Mouse (Mus musculus) heart, adult 8-10 months (tissue): Measurements from ENCODE around the gene Tsks. TPM values are rescaled to one million over a fixed set of nuclear protein-coding genes. Genes with fewer than 3 reads are reported as not detected.

Experiments
- total RNA-seq, 4 experiments: library from RNA; stranded (reverse); gene quantifications; 2 replicates each; pipeline ENCODE4 v1.2.4; 2022

The Tsks gene
- total RNA-seq, 4 experiments from 2014 or later: not detected

Other genes starting within 250 kb of the Tsks start
- gene Izumo2, start 234.5 kb upstream of the Tsks start, total RNA-seq: not detected
- gene Vrk3, start 194.8 kb upstream of the Tsks start, total RNA-seq: 10 to 100 TPM; 23.5 to 29.3 (median 27.3) TPM
- under 1 TPM in 2 of 4 experiments, not detected in 2; 0.06 to 0.09 TPM for gene Zfp473, start 192.2 kb upstream of the Tsks start, total RNA-seq
- gene Nup62, start 127.1 kb upstream of the Tsks start, total RNA-seq: 10 to 100 TPM; 18.7 to 32.3 (median 24.4) TPM
- 1 to 10 TPM in 2 of 4 experiments, under 1 TPM in 2; 0.35 to 1.2 (median 0.88) TPM for gene Il4i1, start 126.8 kb upstream of the Tsks start, total RNA-seq
- 10 to 100 TPM; 55.1 to 71.1 (median 64.7) TPM for gene Atf5, start 126.5 kb upstream of the Tsks start, total RNA-seq
- gene Akt1s1, start 94.2 kb upstream of the Tsks start, total RNA-seq: 10 to 100 TPM; 64.3 to 76.2 (median 70.5) TPM
- 10 to 100 TPM; 40.7 to 59.5 (median 51.5) TPM for gene Tbc1d17, start 94.1 kb upstream of the Tsks start, total RNA-seq
- 10 to 100 TPM; 17.8 to 20.6 (median 19.6) TPM for gene Pnkp, start 86.1 kb upstream of the Tsks start, total RNA-seq
- 100 to 1,000 TPM; 178 to 199 (median 189) TPM for gene Ptov1, start 73.4 kb upstream of the Tsks start, total RNA-seq
- 10 to 100 TPM; 79.8 to 88.1 (median 85.0) TPM for gene Med25, start 50.5 kb upstream of the Tsks start, total RNA-seq
- 10 to 100 TPM; 14.9 to 18.5 (median 17.4) TPM for gene Fuz, start 47.1 kb upstream of the Tsks start, total RNA-seq
- 10 to 100 TPM; 61.0 to 74.9 (median 67.2) TPM for gene Ap2a1, start 13.7 kb upstream of the Tsks start, total RNA-seq
- 1 to 10 TPM; 1.4 to 2.7 (median 1.8) TPM for gene Cpt1c, start 31.6 kb downstream of the Tsks start, total RNA-seq
- 100 to 1,000 TPM in 2 of 4 experiments, 10 to 100 TPM in 2; 88.3 to 107 (median 102) TPM for gene Prmt1, start 43.4 kb downstream of the Tsks start, total RNA-seq
- gene Irf3, start 54.4 kb downstream of the Tsks start, total RNA-seq: 10 to 100 TPM; 23.2 to 31.9 (median 27.0) TPM
- 10 to 100 TPM in 3 of 4 experiments, 1 to 10 TPM in 1; 8.6 to 13.5 (median 11.0) TPM for gene Bcl2l12, start 55.5 kb downstream of the Tsks start, total RNA-seq
- gene Scaf1, start 73.2 kb downstream of the Tsks start, total RNA-seq: 10 to 100 TPM; 46.8 to 56.2 (median 49.7) TPM
- 10 to 100 TPM; 40.2 to 49.8 (median 44.1) TPM for gene Rras, start 74.8 kb downstream of the Tsks start, total RNA-seq
- 10 to 100 TPM; 22.4 to 26.3 (median 24.9) TPM for gene Prr12, start 109.7 kb downstream of the Tsks start, total RNA-seq
- 10 to 100 TPM; 30.6 to 33.8 (median 32.7) TPM for gene Nosip, start 119.2 kb downstream of the Tsks start, total RNA-seq
- gene Prrg2, start 119.5 kb downstream of the Tsks start, total RNA-seq: 1 to 10 TPM; 5.6 to 7.8 (median 6.7) TPM
- gene Rcn3, start 149.0 kb downstream of the Tsks start, total RNA-seq: 10 to 100 TPM; 17.8 to 27.4 (median 21.4) TPM
- 10 to 100 TPM; 65.6 to 77.1 (median 67.5) TPM for gene Fcgrt, start 160.6 kb downstream of the Tsks start, total RNA-seq
- gene Rps11, start 181.2 kb downstream of the Tsks start, total RNA-seq: 100 to 1,000 TPM; 572 to 626 (median 604) TPM
- gene Rpl13a, start 185.6 kb downstream of the Tsks start, total RNA-seq: 100 to 1,000 TPM; 580 to 769 (median 686) TPM
- gene Gm45713, start 193.0 kb downstream of the Tsks start, total RNA-seq: 1 to 10 TPM in 1 of 4 experiments, not detected in 3; 1.7 TPM
- gene Flt3l, start 193.2 kb downstream of the Tsks start, total RNA-seq: 1 to 10 TPM; 6.1 to 7.9 (median 6.5) TPM
- gene Pih1d1, start 211.1 kb downstream of the Tsks start, total RNA-seq: 10 to 100 TPM; 40.4 to 50.5 (median 48.0) TPM
- 10 to 100 TPM; 24.9 to 36.9 (median 29.2) TPM for gene Aldh16a1, start 211.4 kb downstream of the Tsks start, total RNA-seq
- 10 to 100 TPM; 32.0 to 50.7 (median 41.1) TPM for gene Slc17a7, start 220.7 kb downstream of the Tsks start, total RNA-seq
- not detected for gene Gfy, start 236.4 kb downstream of the Tsks start, total RNA-seq
- not detected for gene Pth2, start 237.8 kb downstream of the Tsks start, total RNA-seq